Mouse (Mus musculus): ENCODE results near the gene Aip.
"Not testable (repeated sequence)": the region's sequence is repeated elsewhere in the genome, so short reads cannot be mapped to it uniquely, and the experiment has no call there.

Aip gene

GRCm38 (mm10) chr19:4091383-4091782 is 34.3 kb downstream of the Aip start:
- DNase-seq (ENCODE audit: low spot score) = no peak

- no peak for DNase-seq (ENCODE audit: low spot score)
These were observed 35.2 kb downstream of the Aip start for GRCm38 (mm10) chr19:4090446-4090845.

GRCm38 (mm10) chr19:4089128-4089527 is 36.5 kb downstream of the Aip start:
- no peak for DNase-seq (ENCODE audit: low spot score)

- no peak for DNase-seq (ENCODE audit: low spot score)
These were observed 37.5 kb downstream of the Aip start for GRCm38 (mm10) chr19:4088146-4088545.

- no peak for DNase-seq (ENCODE audit: low spot score)
These were observed 38.6 kb downstream of the Aip start for GRCm38 (mm10) chr19:4087090-4087489.

- no peak for DNase-seq (ENCODE audit: low spot score)
These were observed 39.5 kb downstream of the Aip start for GRCm38 (mm10) chr19:4086156-4086555.

GRCm38 (mm10) chr19:4084984-4085383 is 40.7 kb downstream of the Aip start:
- DNase-seq (ENCODE audit: low spot score) = no peak

GRCm38 (mm10) chr19:4083826-4084225 is 41.8 kb downstream of the Aip start:
- DNase-seq (ENCODE audit: low spot score) = no peak

GRCm38 (mm10) chr19:4083316-4083715 is 42.3 kb downstream of the Aip start:
- no peak for DNase-seq (ENCODE audit: low spot score)

- no peak for DNase-seq (ENCODE audit: low spot score)
These were observed 43.3 kb downstream of the Aip start for GRCm38 (mm10) chr19:4082219-4082965.

- DNase-seq (ENCODE audit: low spot score) = no peak
These were observed 44.3 kb downstream of the Aip start, which contains the start of gene Cabp2 for GRCm38 (mm10) chr19:4081394-4081793. Gene Cabp2 (plus strand): TSS chr19:4081578.

- no peak for DNase-seq (ENCODE audit: low spot score)
These were observed 45.1 kb downstream of the Aip start for GRCm38 (mm10) chr19:4080511-4081009.

- no peak for DNase-seq (ENCODE audit: low spot score)
These were observed 46.1 kb downstream of the Aip start for GRCm38 (mm10) chr19:4079594-4079993.

GRCm38 (mm10) chr19:4075531-4075930 is 50.1 kb downstream of the Aip start:
- no peak for DNase-seq (ENCODE audit: low spot score)

GRCm38 (mm10) chr19:4072706-4073424 is 52.8 kb downstream of the Aip start:
- no peak for DNase-seq (ENCODE audit: low spot score)

GRCm38 (mm10) chr19:4071406-4071805 is 54.3 kb downstream of the Aip start:
- no peak for DNase-seq (ENCODE audit: low spot score)

- DNase-seq (ENCODE audit: low spot score) = no peak
These were observed 54.9 kb downstream of the Aip start for GRCm38 (mm10) chr19:4070756-4071155.

GRCm38 (mm10) chr19:4070311-4070710 is 55.3 kb downstream of the Aip start:
- DNase-seq (ENCODE audit: low spot score) = no peak

- DNase-seq (ENCODE audit: low spot score) = no peak
These were observed 56.8 kb downstream of the Aip start for GRCm38 (mm10) chr19:4068717-4069410.

- DNase-seq (ENCODE audit: low spot score) = not testable (repeated sequence)
These were observed 57.4 kb downstream of the Aip start for GRCm38 (mm10) chr19:4068242-4068641.

- DNase-seq (ENCODE audit: low spot score) = no peak
These were observed 58.8 kb downstream of the Aip start for GRCm38 (mm10) chr19:4066877-4067276.

- DNase-seq (ENCODE audit: low spot score) = no peak
These were observed 59.4 kb downstream of the Aip start for GRCm38 (mm10) chr19:4066280-4066679.

- not testable (repeated sequence) for DNase-seq (ENCODE audit: low spot score)
These were observed 61.2 kb downstream of the Aip start for GRCm38 (mm10) chr19:4064501-4064900.
